Mouse (Mus musculus): ENCODE measurements around the gene Nr1d1. TPM values are rescaled to one million over a fixed set of nuclear protein-coding genes. Genes with fewer than 3 reads are reported as not detected.

The Nr1d1 gene
- total RNA-seq (2014; fragmentation: Nextera tagmentation) (0.75 and 3.1 TPM in 2 replicates), total RNA-seq (2017) (0.93 TPM in 2 replicates), polyA plus RNA-seq (2012) (2.3 TPM in 2 replicates)

- Histone ChIP-seq H3K4me1 (ENCODE audit: insufficient read depth, low read depth, low read length) (peaks cover 74% of the 10 kb centered on the region), H3K36me3 (replicated peaks) (peaks cover 22% of the 10 kb centered on the region), H3K27me3 (ENCODE audit: insufficient read depth, low read length) (no peaks in the 10 kb centered on the region; the same call in 1 of the 2 replicates), H3K4me3 (ENCODE audit: low read depth, low read length) (peak within 1 kb of the TSS; percentile 64; the same call in 1 of the 2 replicates), H3K9me3 (replicated peaks) (no peaks in the 10 kb centered on the region)
- DNase-seq (ENCODE audit: low spot score) (no peak), ATAC-seq (ENCODE audit: extremely low read depth, insufficient number of reproducible peaks, low FRiP score, poor library complexity, severe bottlenecking) (no peak)
- TF ChIP-seq GATA1 (IDR thresholded peaks at IDR 0.05; ENCODE audit: borderline replicate concordance, low read length) (no peak), TAL1 (conservative IDR thresholded peaks at IDR 0.05; ENCODE audit: low read depth, low read length) (no peak), GATA2 (IDR thresholded peaks at IDR 0.05; ENCODE audit: borderline replicate concordance, low read depth, low read length) (no peak), CTCF (IDR thresholded peaks at IDR 0.05; ENCODE audit: low read depth, low read length) (no peak), POLR2AphosphoS5 (IDR thresholded peaks at IDR 0.05; ENCODE audit: insufficient replicate concordance, low read depth, low read length) (no peak)
Measured at GRCm38 (mm10) chr11:98774582-98775347, at the start of gene Nr1d1. TSS of gene Nr1d1 (minus strand) at chr11:98775333.

DNA sequence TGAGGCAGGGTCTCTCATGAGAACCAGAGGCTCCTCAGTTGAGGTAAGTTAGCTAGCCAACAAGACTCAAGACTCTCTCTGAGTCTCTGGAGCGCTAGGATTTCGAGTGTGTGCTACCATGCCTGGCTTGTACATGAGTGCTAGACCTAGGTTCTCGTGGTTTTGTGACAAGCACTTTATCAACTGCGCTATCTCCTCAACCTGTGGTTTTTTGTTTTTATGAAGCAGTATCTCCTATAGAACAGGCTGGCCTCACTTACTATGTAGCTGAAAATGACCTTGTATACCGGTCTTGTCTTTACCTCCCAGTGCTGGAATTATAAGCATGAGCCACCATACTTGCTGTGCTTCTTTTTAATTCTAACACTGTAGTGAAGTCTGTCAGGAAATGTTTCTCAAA, 45.8 kb upstream of the Nr1d1 start:
- Histone ChIP-seq H3K9me3 (replicated peaks) (no peaks in the 10 kb centered on the region), H3K27me3 (ENCODE audit: insufficient read depth, low read length) (no peaks in the 10 kb centered on the region), H3K4me3 (ENCODE audit: low read depth, low read length) (no peak overlapping the region), H3K36me3 (replicated peaks) (peaks cover 98% of the 10 kb centered on the region), H3K4me1 (ENCODE audit: insufficient read depth, low read depth, low read length) (peaks cover 39% of the 10 kb centered on the region)
- no peak for TF ChIP-seq TAL1 (conservative IDR thresholded peaks at IDR 0.05; ENCODE audit: low read depth, low read length)
- no peak for TF ChIP-seq GATA2 (IDR thresholded peaks at IDR 0.05; ENCODE audit: borderline replicate concordance, low read depth, low read length)
- TF ChIP-seq POLR2AphosphoS5 (IDR thresholded peaks at IDR 0.05; ENCODE audit: insufficient replicate concordance, low read depth, low read length) = no peak
- no peak for TF ChIP-seq CTCF (IDR thresholded peaks at IDR 0.05; ENCODE audit: low read depth, low read length)
- TF ChIP-seq GATA1 (IDR thresholded peaks at IDR 0.05; ENCODE audit: borderline replicate concordance, low read length) = no peak
- ATAC-seq (ENCODE audit: extremely low read depth, insufficient number of reproducible peaks, low FRiP score, poor library complexity, severe bottlenecking) = no peak
- no peak for DNase-seq (ENCODE audit: low spot score)

- Histone ChIP-seq H3K36me3 (replicated peaks) (peaks cover 97% of the 10 kb centered on the region), H3K4me1 (ENCODE audit: insufficient read depth, low read depth, low read length) (peaks cover 35% of the 10 kb centered on the region), H3K9me3 (replicated peaks) (no peaks in the 10 kb centered on the region), H3K4me3 (ENCODE audit: low read depth, low read length) (no peak overlapping the region), H3K27me3 (ENCODE audit: insufficient read depth, low read length) (no peaks in the 10 kb centered on the region)
- no peak for ATAC-seq (ENCODE audit: extremely low read depth, insufficient number of reproducible peaks, low FRiP score, poor library complexity, severe bottlenecking)
- TF ChIP-seq TAL1 (conservative IDR thresholded peaks at IDR 0.05; ENCODE audit: low read depth, low read length) (no peak), GATA2 (IDR thresholded peaks at IDR 0.05; ENCODE audit: borderline replicate concordance, low read depth, low read length) (no peak), CTCF (IDR thresholded peaks at IDR 0.05; ENCODE audit: low read depth, low read length) (no peak), GATA1 (IDR thresholded peaks at IDR 0.05; ENCODE audit: borderline replicate concordance, low read length) (no peak), POLR2AphosphoS5 (IDR thresholded peaks at IDR 0.05; ENCODE audit: insufficient replicate concordance, low read depth, low read length) (no peak)
- DNase-seq (ENCODE audit: low spot score) = no peak
Measured at GRCm38 (mm10) chr11:98816706-98817239, 41.6 kb upstream of the Nr1d1 start.

DNA sequence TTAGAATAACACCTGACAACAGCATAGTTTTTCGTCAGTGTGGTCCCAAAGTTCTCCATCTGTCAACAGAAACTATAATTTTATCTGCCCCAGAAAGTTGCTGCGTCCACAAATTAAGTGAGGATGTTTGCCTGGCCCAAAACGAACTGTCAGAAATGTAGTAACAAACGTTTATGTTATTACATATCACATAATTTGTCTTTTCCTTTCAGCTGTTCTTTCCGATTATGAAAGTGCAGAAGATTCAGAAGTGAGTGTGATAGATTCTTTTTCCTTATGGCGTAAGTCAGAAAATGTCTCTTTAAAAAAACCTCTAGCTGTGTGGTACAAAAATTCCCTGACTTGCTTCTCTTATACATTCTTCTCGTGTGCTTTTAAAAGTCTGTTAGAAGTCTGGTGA, 35.6 kb upstream of the Nr1d1 start:
- Histone ChIP-seq H3K36me3 (replicated peaks) (peaks cover 76% of the 10 kb centered on the region), H3K4me1 (ENCODE audit: insufficient read depth, low read depth, low read length) (peaks cover 41% of the 10 kb centered on the region), H3K27me3 (ENCODE audit: insufficient read depth, low read length) (no peaks in the 10 kb centered on the region), H3K9me3 (replicated peaks) (no peaks in the 10 kb centered on the region), H3K4me3 (ENCODE audit: low read depth, low read length) (peak overlapping the region; percentile 84)
- TF ChIP-seq GATA2 (IDR thresholded peaks at IDR 0.05; ENCODE audit: borderline replicate concordance, low read depth, low read length) (no peak), POLR2AphosphoS5 (IDR thresholded peaks at IDR 0.05; ENCODE audit: insufficient replicate concordance, low read depth, low read length) (no peak), CTCF (IDR thresholded peaks at IDR 0.05; ENCODE audit: low read depth, low read length) (no peak), GATA1 (IDR thresholded peaks at IDR 0.05; ENCODE audit: borderline replicate concordance, low read length) (no peak), TAL1 (conservative IDR thresholded peaks at IDR 0.05; ENCODE audit: low read depth, low read length) (no peak)
- no peak for DNase-seq (ENCODE audit: low spot score)
- ATAC-seq (ENCODE audit: extremely low read depth, insufficient number of reproducible peaks, low FRiP score, poor library complexity, severe bottlenecking) = no peak

GRCm38 (mm10) chr11:98809457-98810290, 34.5 kb upstream of the Nr1d1 start:
- ATAC-seq (ENCODE audit: extremely low read depth, insufficient number of reproducible peaks, low FRiP score, poor library complexity, severe bottlenecking) (peak; percentile 97), DNase-seq (ENCODE audit: low spot score) (peak; percentile 84)
- Histone ChIP-seq H3K9me3 (replicated peaks) (no peaks in the 10 kb centered on the region), H3K27me3 (ENCODE audit: insufficient read depth, low read length) (no peaks in the 10 kb centered on the region), H3K4me3 (ENCODE audit: low read depth, low read length) (peak overlapping the region; percentile 84), H3K36me3 (replicated peaks) (peaks cover 77% of the 10 kb centered on the region), H3K4me1 (ENCODE audit: insufficient read depth, low read depth, low read length) (peaks cover 41% of the 10 kb centered on the region)
- no peak for TF ChIP-seq GATA2 (IDR thresholded peaks at IDR 0.05; ENCODE audit: borderline replicate concordance, low read depth, low read length)
- TF ChIP-seq POLR2AphosphoS5 (IDR thresholded peaks at IDR 0.05; ENCODE audit: insufficient replicate concordance, low read depth, low read length) = no peak
- TF ChIP-seq TAL1 (conservative IDR thresholded peaks at IDR 0.05; ENCODE audit: low read depth, low read length) = no peak
- TF ChIP-seq GATA1 (IDR thresholded peaks at IDR 0.05; ENCODE audit: borderline replicate concordance, low read length) = no peak
